Mouse (Mus musculus) MEL (cell line): Measurements from ENCODE around the gene Rpl26. TPM values are rescaled to one million over a fixed set of nuclear protein-coding genes. Genes with fewer than 3 reads are reported as not detected.

Source experiments
- DNase-seq: peaks from one replicate; pipeline ENCODE4 v3.0.0; 2011; ENCODE audit warnings: low read depth, low spot score
- H3K27ac ChIP-seq: 2 replicates; pipeline ENCODE4 v1.5.1; 2012; ENCODE audit warnings: low read depth, mild to moderate bottlenecking, control low read depth, low read length, moderate library complexity; ENCODE audit not compliant: control insufficient read depth
- H3K27me3 ChIP-seq, 2 experiments: fragments of 150-350 bp in 1 of 2; sonication (generic) in 1 of 2; 2 replicates each; pipeline ENCODE4 v1.6.1; 2012; ENCODE audit warnings: low read length in 2 of 2, mild to moderate bottlenecking in 2 of 2, improper control_type of control experiment in 1 of 2, moderate library complexity in 1 of 2; ENCODE audit not compliant: insufficient read depth in 2 of 2, control insufficient read depth in 1 of 2
- H3K36me3 ChIP-seq, 2 experiments: 2 replicates each; pipeline ENCODE4 v1.6.1; 2012 to 2014; ENCODE audit warnings: low read length in 2 of 2, improper control_type of control experiment in 1 of 2, inconsistent platforms in 1 of 2, mild to moderate bottlenecking in 1 of 2; ENCODE audit not compliant: insufficient read depth in 2 of 2, control insufficient read depth in 1 of 2
- H3K4me1 ChIP-seq, 2 experiments: fragments of 150-350 bp in 1 of 2; sonication (generic) in 1 of 2; 2 replicates each; pipeline ENCODE4 v1.6.1; 2012; ENCODE audit warnings: low read length in 2 of 2, improper control_type of control experiment in 1 of 2, mild to moderate bottlenecking in 1 of 2; ENCODE audit not compliant: insufficient read depth in 2 of 2, control insufficient read depth in 1 of 2
- H3K4me3 ChIP-seq, 2 experiments: fragments of 150-350 bp in 1 of 2; sonication (generic) in 1 of 2; 2 replicates each; pipeline ENCODE4 v1.5.1; 2012; ENCODE audit warnings: low read depth in 2 of 2, low read length in 2 of 2, mild to moderate bottlenecking in 2 of 2, moderate library complexity in 2 of 2, control low read depth in 1 of 2, improper control_type of control experiment in 1 of 2; ENCODE audit not compliant: control insufficient read depth in 1 of 2, insufficient read depth in 1 of 2
- H3K79me2 ChIP-seq: 2 replicates; pipeline ENCODE4 v1.6.1; 2012; ENCODE audit warnings: mild to moderate bottlenecking, low read length, moderate library complexity; ENCODE audit not compliant: control insufficient read depth, poor library complexity, insufficient read depth
- H3K9ac ChIP-seq: 2 replicates; pipeline ENCODE4 v1.6.1; 2012; ENCODE audit warnings: low read depth, mild to moderate bottlenecking, control low read depth, low read length, moderate library complexity; ENCODE audit not compliant: control insufficient read depth, poor library complexity, severe bottlenecking
- H3K9me3 ChIP-seq: fragments of 150-350 bp; sonication (generic); replicated peaks from 2 replicates; pipeline ENCODE4 v1.6.1; 2012; ENCODE audit warnings: mild to moderate bottlenecking, low read length, improper control_type of control experiment, moderate library complexity; ENCODE audit not compliant: insufficient read depth
- BHLHE40 ChIP-seq: IDR thresholded peaks from 2 replicates; pipeline ENCODE4 v1.6.1; 2012; ENCODE audit warnings: low read depth, mild to moderate bottlenecking, inconsistent platforms, low read length, improper control_type of control experiment, borderline replicate concordance
- CHD2 ChIP-seq: IDR thresholded peaks from 2 replicates; pipeline ENCODE4 v1.6.1; 2011; ENCODE audit warnings: low read length, improper control_type of control experiment
- CTCF ChIP-seq, 3 experiments: IDR thresholded peaks in 2 of 3; conservative IDR thresholded peaks in 1 of 3; 2 replicates each; pipeline ENCODE4 v1.5.1; 2011 to 2012; ENCODE audit warnings: low read length in 3 of 3, low read depth in 2 of 3, mild to moderate bottlenecking in 2 of 3, improper control_type of control experiment in 1 of 3, inconsistent platforms in 1 of 3, mixed read lengths in 1 of 3, moderate library complexity in 1 of 3; ENCODE audit not compliant: control insufficient read depth in 1 of 3, insufficient read depth in 1 of 3, poor library complexity in 1 of 3, severe bottlenecking in 1 of 3
- E2F4 ChIP-seq: IDR thresholded peaks from 2 replicates; pipeline ENCODE4 v1.6.1; 2011; ENCODE audit warnings: low read depth, low read length, improper control_type of control experiment, borderline replicate concordance
- ELF1 ChIP-seq: IDR thresholded peaks from 2 replicates; pipeline ENCODE4 v1.6.1; 2014; ENCODE audit warnings: low read depth, mild to moderate bottlenecking, inconsistent platforms, low read length, improper control_type of control experiment, moderate library complexity
- ETS1 ChIP-seq: IDR thresholded peaks from 2 replicates; pipeline ENCODE4 v1.6.1; 2012; ENCODE audit warnings: low read depth, mild to moderate bottlenecking, inconsistent platforms, low read length, improper control_type of control experiment, moderate library complexity
- JUND ChIP-seq: IDR thresholded peaks from 2 replicates; pipeline ENCODE4 v1.6.1; 2011; ENCODE audit warnings: low read depth, mild to moderate bottlenecking, improper control_type of control experiment, low read length
- KAT2A ChIP-seq: conservative IDR thresholded peaks from 2 replicates; pipeline ENCODE4 v1.6.1; 2012; ENCODE audit warnings: low read depth, low read length, improper control_type of control experiment, inconsistent platforms
- MAX ChIP-seq: IDR thresholded peaks from 2 replicates; pipeline ENCODE4 v1.6.1; 2011; ENCODE audit warnings: low read length, improper control_type of control experiment
- MAZ ChIP-seq: IDR thresholded peaks from 2 replicates; pipeline ENCODE4 v1.6.1; 2012; ENCODE audit warnings: low read depth, mild to moderate bottlenecking, inconsistent platforms, low read length, improper control_type of control experiment
- MXI1 ChIP-seq: IDR thresholded peaks from 2 replicates; pipeline ENCODE4 v1.6.1; 2011; ENCODE audit warnings: mild to moderate bottlenecking, low read depth, low read length, improper control_type of control experiment
- MYB ChIP-seq: IDR thresholded peaks from 2 replicates; pipeline ENCODE4 v1.6.1; 2011; ENCODE audit warnings: mild to moderate bottlenecking, low read depth, low read length, improper control_type of control experiment
- MYC ChIP-seq: IDR thresholded peaks from 2 replicates; pipeline ENCODE4 v1.6.1; 2011; ENCODE audit warnings: low read depth, mild to moderate bottlenecking, low read length, improper control_type of control experiment, moderate library complexity
- NRF1 ChIP-seq: IDR thresholded peaks from 2 replicates; pipeline ENCODE4 v1.6.1; 2014; ENCODE audit warnings: low read depth, mild to moderate bottlenecking, inconsistent platforms, low read length, improper control_type of control experiment, moderate library complexity; ENCODE audit not compliant: poor library complexity, insufficient read depth, severe bottlenecking
- POLR2AphosphoS2 ChIP-seq: IDR thresholded peaks from 2 replicates; pipeline ENCODE4 v1.6.1; 2011; ENCODE audit warnings: low read length, improper control_type of control experiment
- POLR2AphosphoS5 ChIP-seq: IDR thresholded peaks from 2 replicates; pipeline ENCODE4 v1.6.1; 2012; ENCODE audit warnings: low read depth, borderline replicate concordance, mild to moderate bottlenecking, inconsistent platforms, low read length, moderate library complexity, mixed read lengths
- RAD21 ChIP-seq: IDR thresholded peaks from 2 replicates; pipeline ENCODE4 v1.6.1; 2011; ENCODE audit warnings: mild to moderate bottlenecking, low read depth, low read length, improper control_type of control experiment
- RCOR1 ChIP-seq: IDR thresholded peaks from 2 replicates; pipeline ENCODE4 v1.6.1; 2012; ENCODE audit warnings: low read depth, mild to moderate bottlenecking, inconsistent platforms, low read length, improper control_type of control experiment
- SIN3A ChIP-seq: IDR thresholded peaks from 2 replicates; pipeline ENCODE4 v1.6.1; 2012; ENCODE audit warnings: low read length, improper control_type of control experiment, inconsistent platforms
- TAL1 ChIP-seq: IDR thresholded peaks from 2 replicates; pipeline ENCODE4 v1.6.1; 2012; ENCODE audit warnings: mild to moderate bottlenecking, inconsistent platforms, low read length, moderate library complexity, mixed read lengths
- TCF12 ChIP-seq: IDR thresholded peaks from 2 replicates; pipeline ENCODE4 v1.6.1; 2014; ENCODE audit warnings: low read depth, mild to moderate bottlenecking, inconsistent platforms, low read length, improper control_type of control experiment, moderate library complexity
- UBTF ChIP-seq: IDR thresholded peaks from 2 replicates; pipeline ENCODE4 v1.6.1; 2012; ENCODE audit warnings: low read depth, mild to moderate bottlenecking, inconsistent platforms, low read length, improper control_type of control experiment, moderate library complexity, borderline replicate concordance; ENCODE audit not compliant: insufficient read depth
- USF1 ChIP-seq: IDR thresholded peaks from 2 replicates; pipeline ENCODE4 v1.6.1; 2014; ENCODE audit warnings: low read depth, mild to moderate bottlenecking, inconsistent platforms, low read length, improper control_type of control experiment, moderate library complexity
- USF2 ChIP-seq, 2 experiments: IDR thresholded peaks; 2 replicates each; pipeline ENCODE4 v1.6.1; 2011 to 2012; ENCODE audit warnings: improper control_type of control experiment in 2 of 2, low read length in 2 of 2, borderline replicate concordance in 1 of 2, inconsistent platforms in 1 of 2, low read depth in 1 of 2, mild to moderate bottlenecking in 1 of 2; ENCODE audit not compliant: insufficient read depth in 1 of 2
- ZC3H11A ChIP-seq: IDR thresholded peaks from 2 replicates; pipeline ENCODE4 v1.6.1; 2012; ENCODE audit warnings: low read depth, mild to moderate bottlenecking, inconsistent platforms, low read length, improper control_type of control experiment
- ZKSCAN1 ChIP-seq: IDR thresholded peaks from 2 replicates; pipeline ENCODE4 v1.6.1; 2012; ENCODE audit warnings: low read depth, mild to moderate bottlenecking, inconsistent platforms, low read length, improper control_type of control experiment, moderate library complexity
- ZNF384 ChIP-seq: IDR thresholded peaks from 2 replicates; pipeline ENCODE4 v1.6.1; 2012; ENCODE audit warnings: low read depth, mild to moderate bottlenecking, inconsistent platforms, low read length, improper control_type of control experiment
- polyA plus RNA-seq, 2 experiments: library from polyadenylated mRNA; stranded (reverse) in 1 of 2; unstranded in 1 of 2; fragments of >175 nt in 1 of 2; fragments of >200 nt in 1 of 2; gene quantifications; 2 replicates each; pipeline versions ENCODE4 v1.2.1 to v1.2.4; 2012; ENCODE audit warnings: low replicate concordance in 2 of 2, low read depth in 1 of 2; ENCODE audit not compliant: insufficient read length in 2 of 2, insufficient read depth in 1 of 2, missing spikeins in 1 of 2
- total RNA-seq: library from RNA; depleted of rRNA; stranded (reverse); fragments of 300-350 nt; gene quantifications from 2 replicates; pipeline ENCODE4 v1.2.3, GENCODE M21; 2012

Gene Rpl26
- total and polyA plus RNA-seq, 3 experiments: 3,167 to 5,512 TPM; not detected in 1

- H3K9me3 ChIP-seq: no peaks in the 10 kb centered on the region
- DNase-seq: no peak
- H3K27me3 ChIP-seq: no peaks in the 10 kb centered on the region
- H3K27ac ChIP-seq: no peak within 1 kb of the TSS
- H3K9ac ChIP-seq: no peak within 1 kb of the TSS
- peaks cover 0 to 16% of the 10 kb centered on the region in 2 experiments; a peak in 2 of 4 replicates for H3K36me3 ChIP-seq
- no peaks in the 10 kb centered on the region for H3K79me2 ChIP-seq
- no peak for TF ChIP-seq CTCF (IDR thresholded peaks at IDR 0.05 in 2 of 3, conservative IDR thresholded peaks at IDR 0.05 in 1 of 3; ENCODE audit: control insufficient read depth in 1 of 3, insufficient read depth in 1 of 3, low read depth in 2 of 3, low read length in 3 of 3, poor library complexity in 1 of 3, severe bottlenecking in 1 of 3)
- TF ChIP-seq E2F4: no peak
- no peak for TF ChIP-seq NRF1
- TF ChIP-seq MXI1: no peak
- TF ChIP-seq POLR2AphosphoS2: no peak
- TF ChIP-seq USF2 (IDR thresholded peaks at IDR 0.05; ENCODE audit: borderline replicate concordance in 1 of 2, insufficient read depth in 1 of 2, low read depth in 1 of 2, low read length in 2 of 2): no peak
- no peak for TF ChIP-seq ZNF384
- TF ChIP-seq ZKSCAN1: no peak
- no peak for TF ChIP-seq POLR2AphosphoS5
- TF ChIP-seq MAX: no peak
- no peak for TF ChIP-seq ELF1
- TF ChIP-seq RAD21: no peak
- TF ChIP-seq ETS1: no peak
- TF ChIP-seq KAT2A: no peak
- no peak for TF ChIP-seq UBTF
- TF ChIP-seq JUND: no peak
- TF ChIP-seq, all 39 proteins: peak for 0
- Histone ChIP-seq H3K4me1 (peaks cover 10 to 36% of the 10 kb centered on the region in 2 experiments), H3K4me3 (no peak within 1 kb of the TSS)
Observed at GRCm38 (mm10) chr11:68888253-68888652, 13.1 kb upstream of the Rpl26 start, which contains the start of gene Rnf222. Rnf222 (plus strand) TSS chr11:68888553.

GRCm38 (mm10) chr11:68888653-68889052 lies 12.7 kb upstream of the Rpl26 start:
- no peak overlapping the region for H3K4me3 ChIP-seq
- no peaks in the 10 kb centered on the region for H3K79me2 ChIP-seq
- TF ChIP-seq CTCF (IDR thresholded peaks at IDR 0.05 in 2 of 3, conservative IDR thresholded peaks at IDR 0.05 in 1 of 3; ENCODE audit: control insufficient read depth in 1 of 3, insufficient read depth in 1 of 3, low read depth in 2 of 3, low read length in 3 of 3, poor library complexity in 1 of 3, severe bottlenecking in 1 of 3) (no peak), TAL1 (no peak), NRF1 (no peak), MAZ (no peak), MYB (no peak), SIN3A (no peak), POLR2AphosphoS5 (no peak), USF1 (no peak), BHLHE40 (no peak), MYC (no peak), CHD2 (no peak), TCF12 (no peak), ZC3H11A (no peak), RCOR1 (no peak)
- TF ChIP-seq, all 39 proteins: peak for 0
- Histone ChIP-seq H3K4me1 (peaks cover 10 to 40% of the 10 kb centered on the region in 2 experiments), H3K9ac (no peak overlapping the region), H3K36me3 (peaks cover 0 to 16% of the 10 kb centered on the region in 2 experiments; a peak in 2 of 4 replicates), H3K27me3 (no peaks in the 10 kb centered on the region), H3K27ac (no peak overlapping the region), H3K9me3 (no peaks in the 10 kb centered on the region)
- no peak for DNase-seq
